Mouse (Mus musculus) ovary, adult 18-20 months (tissue): Measurements from ENCODE around the gene Gadd45b.
A peak's percentile ranks its signal among the peaks of the same experiment; 100 is the strongest.

Experiments used
- DNase-seq: peaks from one replicate; pipeline ENCODE4 v3.0.0; 2022; ENCODE audit warnings: low spot score, mixed read lengths

Gene Gadd45b

DNA sequence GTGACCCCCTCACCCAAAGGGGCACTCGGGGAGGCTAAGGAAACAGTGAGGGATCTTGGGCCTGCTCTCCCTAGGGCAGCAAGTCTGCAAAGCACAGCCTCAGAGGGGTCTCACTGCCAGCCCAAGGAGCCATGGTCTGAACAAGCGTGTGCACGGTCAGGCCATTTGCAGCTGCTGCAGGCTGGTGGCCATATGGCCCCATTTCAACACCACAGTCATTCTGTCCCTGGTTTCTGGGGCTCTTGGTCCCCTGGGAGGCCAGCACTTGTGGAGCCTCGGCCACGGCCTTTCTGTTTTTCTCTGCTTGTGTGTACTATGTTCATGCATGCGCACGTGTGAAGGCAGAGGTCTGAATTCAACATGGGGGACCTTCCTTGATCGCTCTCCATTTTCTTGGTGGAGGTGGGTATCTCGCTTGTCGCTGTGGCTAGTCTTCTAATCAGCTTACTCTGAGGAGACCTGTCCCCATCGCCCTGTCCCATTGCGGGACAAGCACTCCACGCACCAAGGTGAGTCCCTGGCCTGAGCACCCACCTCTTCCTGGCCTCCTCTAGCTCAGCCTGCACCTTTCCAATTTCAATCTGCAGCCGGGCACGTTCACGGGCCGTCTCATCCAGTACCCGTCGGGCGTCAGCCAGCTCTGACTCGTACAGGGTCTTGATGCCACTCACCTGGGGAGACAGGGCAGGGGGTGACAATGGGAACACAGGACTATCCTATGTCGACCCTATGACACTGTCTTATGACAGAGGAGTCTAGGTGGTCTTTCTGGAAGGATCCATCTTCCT, 20.3 kb upstream of the Gadd45b start:
- no peak for DNase-seq

GRCm38 (mm10) chr10:80911354-80911753, 18.5 kb upstream of the Gadd45b start:
- no peak for DNase-seq

DNA sequence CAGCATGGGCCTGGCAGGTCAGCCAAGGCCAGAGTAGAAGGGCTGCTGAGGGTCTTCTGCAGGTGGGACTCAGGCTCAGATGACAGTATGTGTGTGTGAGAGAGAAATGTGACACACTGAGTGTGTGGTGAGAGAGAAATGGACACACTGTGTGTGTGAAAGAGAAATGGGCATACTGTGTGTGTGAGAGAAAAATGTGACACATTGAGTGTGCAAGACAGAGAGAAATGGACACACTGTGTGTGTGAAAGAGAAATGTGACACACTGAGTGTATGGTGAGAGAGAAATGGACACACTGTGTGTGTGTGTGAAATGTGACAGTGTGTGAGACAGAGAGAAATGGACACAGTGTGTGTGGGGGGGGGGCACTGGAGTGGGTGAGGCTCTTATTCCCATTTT, 18.0 kb upstream of the Gadd45b start:
- DNase-seq = no peak

DNA sequence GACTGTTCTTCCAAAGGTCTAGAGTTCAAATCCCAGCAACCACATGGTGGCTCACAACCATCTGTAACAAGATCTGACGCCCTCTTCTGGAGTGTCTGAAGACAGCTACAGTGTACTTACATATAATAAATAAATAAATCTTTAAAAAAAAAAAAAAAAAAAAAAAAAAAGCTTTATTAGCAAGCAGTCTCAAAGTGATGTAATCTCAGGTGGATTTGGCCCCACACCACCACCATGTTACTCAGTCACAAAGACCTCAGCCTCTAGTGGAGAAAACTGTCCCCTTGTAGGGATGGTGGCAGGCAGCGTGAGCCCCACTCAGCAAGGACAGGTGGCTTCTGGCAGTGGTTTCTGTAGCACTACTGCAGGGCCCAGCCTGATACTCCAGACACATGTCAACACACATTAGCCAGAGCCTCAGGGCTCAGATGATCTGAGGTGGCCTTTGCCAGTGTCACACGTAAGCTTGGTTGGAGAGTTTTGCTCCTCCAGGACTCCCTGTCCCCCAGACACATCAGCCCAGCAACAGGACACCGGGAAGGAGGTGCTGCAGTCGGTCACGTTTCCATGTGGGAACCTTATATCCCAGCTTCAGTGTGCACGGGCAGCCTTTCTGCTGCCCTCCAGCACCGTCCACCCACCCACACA, 16.4 kb upstream of the Gadd45b start:
- no peak for DNase-seq

GRCm38 (mm10) chr10:80914253-80914656, 15.6 kb upstream of the Gadd45b start:
- DNase-seq = no peak

- no peak for DNase-seq
Observed at GRCm38 (mm10) chr10:80915260-80915659, 14.6 kb upstream of the Gadd45b start.

- no peak for DNase-seq
Observed at GRCm38 (mm10) chr10:80915736-80916135, 14.1 kb upstream of the Gadd45b start.

- DNase-seq = no peak
Observed at GRCm38 (mm10) chr10:80917336-80917778, 12.5 kb upstream of the Gadd45b start.

DNA sequence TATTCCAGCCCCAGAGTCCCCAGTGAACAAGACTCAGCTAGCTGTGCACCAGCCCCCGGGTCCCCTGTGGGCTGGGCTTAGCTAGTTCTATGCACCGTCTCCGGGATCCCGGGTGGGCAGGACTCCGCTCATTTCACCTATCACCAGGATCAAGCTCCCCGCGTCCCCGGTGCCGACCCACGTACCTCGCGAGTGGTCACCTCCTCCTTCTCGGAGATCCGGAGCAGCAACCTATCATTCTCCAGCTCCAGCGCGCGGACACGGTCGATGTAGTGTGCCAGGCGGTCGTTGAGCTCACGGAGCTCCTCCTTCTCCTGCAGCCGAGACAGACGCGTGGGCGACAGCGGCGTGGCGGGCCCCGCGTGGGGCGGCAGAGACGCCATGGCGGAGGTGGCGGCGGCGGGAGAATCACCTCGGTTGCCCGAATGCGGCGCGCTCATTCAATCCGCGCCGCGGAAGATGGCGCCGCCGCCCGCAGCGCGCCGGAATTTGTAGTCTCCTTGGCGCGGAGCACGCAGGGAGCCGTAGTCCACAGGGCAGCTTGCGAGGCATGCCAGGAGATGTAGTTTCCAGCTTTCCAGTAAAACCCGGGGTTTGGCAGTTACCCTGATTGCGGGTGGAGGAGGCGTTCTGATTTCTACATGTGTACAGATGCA, 12.0 kb upstream of the Gadd45b start, which contains the start of gene Lmnb2:
Gene Lmnb2, minus strand, starts transcription at position 467 of the 656 bp plus-strand sequence.
- peak; percentile 46 for DNase-seq

DNA sequence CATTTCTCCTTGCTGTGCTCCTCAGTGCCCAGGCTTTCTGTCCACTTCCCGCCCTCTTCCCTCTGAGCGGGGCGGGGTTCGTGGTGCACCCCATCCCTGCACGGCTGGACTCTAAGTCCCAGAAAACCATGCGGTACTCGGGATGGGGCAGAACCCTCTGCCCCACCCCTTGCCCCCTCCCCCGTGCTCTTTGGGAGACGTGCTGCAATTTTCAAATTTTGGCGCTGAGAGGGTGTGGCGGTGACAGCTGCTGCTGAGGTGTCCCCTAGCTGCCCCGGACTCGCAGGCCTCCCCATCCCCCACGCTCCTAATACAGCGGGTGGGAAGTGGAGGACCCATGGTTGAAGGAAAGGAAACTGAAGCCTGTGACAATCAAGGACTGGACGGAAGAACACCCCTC, 8.0 kb upstream of the Gadd45b start:
- DNase-seq = no peak

DNA sequence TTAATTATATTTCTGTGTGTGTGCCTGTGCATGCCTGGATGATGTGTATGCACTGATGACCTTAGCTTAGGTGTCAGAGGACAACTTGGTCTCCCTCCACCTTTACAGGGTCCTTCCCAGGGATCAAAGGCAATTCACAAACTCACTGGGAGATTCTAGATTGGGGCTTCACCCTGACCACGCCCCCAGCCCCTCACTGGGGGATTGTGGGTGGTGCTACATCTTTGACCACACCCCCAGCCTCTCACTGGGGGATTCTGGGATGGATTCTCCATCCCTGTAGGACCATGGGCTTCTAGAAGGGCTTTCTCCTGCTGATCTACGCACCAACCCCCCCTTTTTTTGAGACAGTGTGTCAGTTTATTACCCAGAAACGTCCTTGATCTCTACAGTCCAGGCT, 4.4 kb upstream of the Gadd45b start:
- DNase-seq = no peak

DNA sequence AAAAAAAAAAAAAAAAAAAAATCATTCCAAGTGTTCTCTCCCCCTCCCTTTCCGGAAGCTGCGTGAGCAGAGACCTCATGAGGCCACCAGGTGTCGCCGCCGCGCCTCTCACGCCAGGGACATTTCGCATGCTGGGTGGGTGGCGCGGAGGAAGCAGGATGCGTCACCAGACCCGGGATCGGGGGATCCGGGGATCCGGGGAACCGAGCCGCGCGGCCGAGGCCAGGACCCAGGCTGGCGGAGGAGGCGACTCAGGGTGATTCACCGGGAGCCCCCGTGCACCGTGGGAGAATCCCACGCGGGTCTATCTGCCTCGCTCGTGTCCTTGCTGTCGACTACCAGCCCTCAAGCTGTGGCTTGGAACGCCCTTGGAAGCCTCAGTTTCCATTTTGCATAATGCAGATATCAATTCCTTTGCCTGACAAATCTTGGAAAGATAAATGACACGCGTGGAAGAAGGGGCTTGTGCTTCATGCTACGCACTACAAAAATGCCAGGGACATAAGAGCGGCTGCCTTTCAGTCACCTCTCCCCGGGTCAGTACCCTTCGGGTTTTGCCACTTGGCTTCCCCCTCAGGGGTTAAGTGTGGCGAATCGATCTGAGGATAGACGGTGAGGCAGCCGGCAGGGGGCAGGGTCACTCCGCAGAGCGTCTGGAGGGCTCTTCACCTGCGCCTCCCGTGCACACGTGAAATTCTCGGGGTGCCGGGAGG, 1.1 kb upstream of the Gadd45b start:
- DNase-seq = peak; percentile 82

DNA sequence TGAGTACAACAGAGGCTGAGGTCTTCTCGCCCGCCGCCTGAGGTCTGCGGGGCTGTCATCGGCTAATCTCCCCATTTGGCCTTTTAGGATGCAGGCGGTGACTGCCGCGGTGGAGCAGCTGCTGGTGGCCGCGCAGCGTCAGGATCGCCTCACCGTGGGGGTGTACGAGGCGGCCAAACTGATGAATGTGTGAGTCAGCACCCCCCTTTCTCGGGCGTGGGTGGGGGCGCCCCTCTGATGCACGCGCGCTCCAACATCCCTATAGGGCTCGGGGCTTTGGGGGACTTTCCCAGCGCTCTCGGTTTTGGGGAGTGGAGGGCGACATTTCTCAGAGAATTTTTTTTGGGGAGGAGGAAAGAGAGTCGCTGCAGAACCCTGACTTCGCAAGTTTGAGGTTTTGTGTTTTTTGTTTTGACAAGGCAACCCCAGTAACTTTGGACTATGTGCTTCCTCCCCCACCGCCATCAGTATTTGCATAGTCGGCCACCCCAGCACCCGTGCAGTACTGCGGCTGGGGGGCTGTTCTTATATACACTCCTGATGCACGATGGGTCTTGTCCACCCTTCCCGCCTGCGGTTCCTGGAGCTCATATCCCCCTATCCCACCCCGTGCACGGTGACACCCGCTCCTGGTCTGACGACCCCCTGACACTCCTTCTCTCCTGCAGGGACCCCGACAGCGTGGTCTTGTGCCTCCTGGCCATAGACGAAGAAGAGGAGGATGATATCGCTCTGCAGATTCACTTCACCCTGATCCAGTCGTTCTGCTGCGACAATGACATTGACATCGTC, 684 bp downstream of the Gadd45b start:
- DNase-seq = no peak

DNA sequence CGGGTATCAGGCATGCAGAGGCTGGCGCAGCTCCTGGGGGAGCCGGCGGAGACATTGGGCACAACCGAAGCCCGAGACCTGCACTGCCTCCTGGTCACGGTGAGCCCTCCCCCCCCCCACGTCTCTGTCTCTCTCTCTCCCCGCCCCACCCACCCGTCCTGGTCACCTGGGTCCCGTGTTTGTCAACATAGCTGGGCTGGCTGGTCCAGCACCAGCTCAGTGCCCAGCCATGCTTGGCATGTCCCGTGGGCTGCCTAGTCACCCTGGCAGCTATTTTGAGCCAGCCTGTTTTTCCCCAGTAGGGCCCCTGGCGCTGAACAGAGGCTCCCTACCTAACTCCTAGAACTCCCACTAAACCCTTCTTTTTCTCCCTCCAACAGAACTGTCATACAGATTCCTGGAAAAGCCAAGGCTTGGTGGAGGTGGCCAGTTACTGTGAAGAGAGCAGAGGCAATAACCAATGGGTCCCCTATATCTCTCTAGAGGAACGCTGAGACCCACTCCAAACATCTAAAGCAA, 1.3 kb downstream of the Gadd45b start:
- no peak for DNase-seq

- DNase-seq = no peak
Observed at GRCm38 (mm10) chr10:80931695-80932094, 1.8 kb downstream of the Gadd45b start.

DNA sequence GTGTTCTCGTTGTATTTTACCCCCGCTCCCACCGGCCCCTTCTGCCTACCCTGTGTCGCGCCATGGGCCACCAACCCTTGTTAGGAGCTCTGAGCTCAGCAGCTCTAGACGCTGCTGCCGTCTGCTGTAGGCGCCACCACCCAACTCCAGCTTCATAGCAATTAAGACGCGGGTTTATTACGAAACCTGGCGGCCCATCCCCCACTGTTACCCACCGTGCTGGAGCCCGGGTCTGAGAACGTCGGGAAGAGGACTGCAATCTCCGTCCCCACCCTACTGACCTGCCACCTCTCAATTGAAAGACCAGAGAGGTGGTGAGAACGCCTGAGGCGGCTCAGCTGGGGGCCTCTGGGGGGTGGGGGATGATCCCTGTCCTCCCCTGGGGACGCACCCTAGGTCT, 2.3 kb downstream of the Gadd45b start:
- DNase-seq = no peak

DNA sequence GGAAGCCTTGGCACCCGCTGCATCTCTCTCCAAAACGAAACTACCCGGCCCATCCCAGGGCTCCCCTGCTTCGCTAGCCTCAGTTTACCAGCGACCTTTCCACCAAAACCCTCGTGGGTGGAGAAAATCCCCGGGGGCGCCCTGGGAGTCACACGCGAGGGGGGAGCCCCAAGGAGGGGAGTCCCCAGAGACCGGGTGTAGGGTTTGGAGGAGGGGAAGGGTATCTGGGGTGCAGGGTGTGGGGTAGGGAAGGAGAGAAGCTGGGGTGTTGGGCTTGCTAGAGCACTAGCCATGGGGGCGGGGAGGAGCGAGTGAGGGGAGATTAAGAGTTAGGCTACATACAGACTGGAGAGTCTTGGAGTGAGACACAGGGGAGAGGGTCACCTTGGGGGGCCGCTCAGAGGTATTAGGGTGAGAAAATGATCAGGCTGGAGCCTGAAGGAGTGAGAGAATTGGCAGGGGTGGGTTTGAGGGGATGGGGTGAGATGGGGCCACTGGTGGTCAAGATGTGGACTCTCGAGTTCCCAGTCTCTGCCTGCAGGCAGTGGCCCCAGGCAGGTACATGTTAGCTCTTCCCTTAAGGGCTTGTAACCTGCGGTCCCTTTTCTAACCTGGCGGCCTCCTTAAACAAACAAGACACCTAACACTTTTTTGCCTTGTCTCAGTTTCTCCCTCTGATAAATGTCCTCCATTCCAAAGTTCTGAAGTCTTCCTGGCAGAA, 3.0 kb downstream of the Gadd45b start:
- no peak for DNase-seq

- peak; percentile 17 for DNase-seq
Observed at GRCm38 (mm10) chr10:80933421-80933979, 3.6 kb downstream of the Gadd45b start.

GRCm38 (mm10) chr10:80934136-80934985, 4.5 kb downstream of the Gadd45b start:
- DNase-seq = no peak
